Mouse (Mus musculus) heart, embryonic 10.5 days (tissue): ENCODE data around the gene Arhgap24. TPM values are rescaled to one million over a fixed set of nuclear protein-coding genes. Genes with fewer than 3 reads are reported as not detected.
"Not testable (repeated sequence)": the region's sequence is repeated elsewhere in the genome, so short reads cannot be mapped to it uniquely, and the experiment has no call there.

Experiments
- DNase-seq: peaks from one replicate; pipeline ENCODE4 v3.0.0-alpha.2; 2017; ENCODE audit warnings: low spot score
- H3K27ac ChIP-seq: fragments of 300-500 bp; sonication (generic); 2 replicates; pipeline ENCODE4 v1.5.1; 2016; ENCODE audit warnings: mild to moderate bottlenecking
- H3K27me3 ChIP-seq: fragments of 300-500 bp; sonication (generic); 2 replicates; pipeline ENCODE4 v1.6.1; 2016; ENCODE audit warnings: mild to moderate bottlenecking; ENCODE audit not compliant: poor library complexity, insufficient read depth, severe bottlenecking
- H3K36me3 ChIP-seq: fragments of 300-500 bp; sonication (generic); 2 replicates; pipeline ENCODE4 v1.6.1; 2016; ENCODE audit warnings: mild to moderate bottlenecking, moderate library complexity
- H3K4me1 ChIP-seq: fragments of 300-500 bp; sonication (generic); 2 replicates; pipeline ENCODE4 v1.6.1; 2016; ENCODE audit warnings: mild to moderate bottlenecking
- H3K4me3 ChIP-seq: fragments of 300-500 bp; sonication (generic); 2 replicates; pipeline ENCODE4 v1.5.1; 2016; ENCODE audit warnings: mild to moderate bottlenecking, moderate library complexity
- H3K9me3 ChIP-seq: fragments of 300-500 bp; sonication (generic); 2 replicates; pipeline ENCODE4 v1.6.1; 2016; ENCODE audit warnings: mild to moderate bottlenecking, moderate library complexity
- WGBS: fragments of 180-500 bp; shearing (Covaris S2); methylation state at CpG from one replicate; pipeline ENCODE4 v1.1.7; 2016; 5-methylcytosine and 5-hydroxymethylcytosine counted together
- polyA plus RNA-seq: library from polyadenylated mRNA; unstranded; fragments of >200 nt; fragmentation: Nextera tagmentation; extraction: Ambion mirVana; gene quantifications from 2 replicates; pipeline ENCODE4 v1.2.1, GENCODE M21; 2016

Arhgap24 gene
- polyA plus RNA-seq, 1 experiment from 2014 or later = 8.1 TPM

- no peak overlapping the region for H3K4me3 ChIP-seq
- H3K27me3 ChIP-seq = no peaks in the 10 kb centered on the region
- WGBS = 83% methylated on average over 5 of the region's 5 CpGs
- H3K27ac ChIP-seq = no peak overlapping the region
- DNase-seq = peak; percentile 58
- no peaks in the 10 kb centered on the region for H3K4me1 ChIP-seq
- H3K36me3 ChIP-seq = no peaks in the 10 kb centered on the region
- no peaks in the 10 kb centered on the region for H3K9me3 ChIP-seq
These were observed 445.6 kb downstream of the Arhgap24 start for GRCm38 (mm10) chr5:102926786-102927185.

- no peak for DNase-seq
- H3K36me3 ChIP-seq = no peaks in the 10 kb centered on the region
- no peak overlapping the region for H3K27ac ChIP-seq
- WGBS = 73% methylated on average over 6 of the region's 6 CpGs
- H3K4me3 ChIP-seq = no peak overlapping the region
- H3K4me1 ChIP-seq = no peaks in the 10 kb centered on the region
- H3K9me3 ChIP-seq = no peaks in the 10 kb centered on the region
- H3K27me3 ChIP-seq = no peaks in the 10 kb centered on the region
These were observed 449.0 kb downstream of the Arhgap24 start for GRCm38 (mm10) chr5:102930161-102930560.

GRCm38 (mm10) chr5:102943864-102944630 is 462.9 kb downstream of the Arhgap24 start:
- WGBS = 77% methylated on average over 17 of the region's 17 CpGs
- not testable (repeated sequence) for H3K27ac ChIP-seq, H3K9me3 ChIP-seq, H3K36me3 ChIP-seq, DNase-seq, H3K4me1 ChIP-seq, H3K4me3 ChIP-seq, H3K27me3 ChIP-seq

GRCm38 (mm10) chr5:102946625-102947024 is 465.4 kb downstream of the Arhgap24 start:
- DNase-seq = no peak
- Histone ChIP-seq H3K4me1 (peaks cover 4% of the 10 kb centered on the region; the same call in 1 of the 2 replicates), H3K36me3 (no peaks in the 10 kb centered on the region), H3K27me3 (no peaks in the 10 kb centered on the region), H3K27ac (no peak overlapping the region), H3K9me3 (no peaks in the 10 kb centered on the region), H3K4me3 (no peak overlapping the region)
- 67% methylated on average over 8 of the region's 8 CpGs for WGBS

- Histone ChIP-seq H3K27me3 (no peaks in the 10 kb centered on the region), H3K4me1 (peaks cover 4% of the 10 kb centered on the region; the same call in 1 of the 2 replicates), H3K4me3 (no peak overlapping the region), H3K36me3 (no peaks in the 10 kb centered on the region), H3K9me3 (no peaks in the 10 kb centered on the region), H3K27ac (0 out of 2 replicates have a peak overlapping the region, but pooled peaks have one; percentile 29)
- 62% methylated on average over 8 of the region's 8 CpGs for WGBS
- DNase-seq = no peak
These were observed 466.0 kb downstream of the Arhgap24 start for GRCm38 (mm10) chr5:102947061-102947711.
